Mouse (Mus musculus) midbrain, embryonic 13.5 days (tissue): ENCODE measurements around the gene Tmod2. TPM values are rescaled to one million over a fixed set of nuclear protein-coding genes. Genes with fewer than 3 reads are reported as not detected.
"Not testable (repeated sequence)": the region's sequence is repeated elsewhere in the genome, so short reads cannot be mapped to it uniquely, and the experiment has no call there.

Experiments
- ATAC-seq: fragments of 200-750 bp; cut with Nextera tagmentation; 2 replicates; pipeline ENCODE4 v1.8.0; 2017; ENCODE audit warnings: mild to moderate bottlenecking, moderate TSS enrichment, moderate library complexity
- H3K27ac ChIP-seq: fragments of 300-500 bp; sonication (generic); 2 replicates; pipeline ENCODE4 v1.5.1; 2015; ENCODE audit warnings: inconsistent platforms, mild to moderate bottlenecking, moderate library complexity
- H3K27me3 ChIP-seq: fragments of 300-500 bp; sonication (generic); 2 replicates; pipeline ENCODE4 v1.6.1; 2015; ENCODE audit warnings: mild to moderate bottlenecking, inconsistent platforms
- H3K36me3 ChIP-seq: fragments of 300-500 bp; sonication (generic); 2 replicates; pipeline ENCODE4 v1.6.1; 2015; ENCODE audit warnings: mild to moderate bottlenecking, inconsistent platforms
- H3K4me1 ChIP-seq: fragments of 300-500 bp; sonication (generic); replicated peaks from 2 replicates; pipeline ENCODE4 v1.6.1; 2015; ENCODE audit warnings: inconsistent platforms
- H3K4me2 ChIP-seq: fragments of 300-500 bp; sonication (generic); replicated peaks from 2 replicates; pipeline ENCODE4 v1.6.1; 2015; ENCODE audit warnings: moderate library complexity, mild to moderate bottlenecking, inconsistent platforms
- H3K4me3 ChIP-seq: fragments of 300-500 bp; sonication (generic); replicated peaks from 2 replicates; pipeline ENCODE4 v1.5.1; 2015; ENCODE audit warnings: mild to moderate bottlenecking, inconsistent platforms
- H3K9ac ChIP-seq: fragments of 300-500 bp; sonication (generic); replicated peaks from 2 replicates; pipeline ENCODE4 v1.6.1; 2015; ENCODE audit warnings: mild to moderate bottlenecking, inconsistent platforms
- H3K9me3 ChIP-seq: fragments of 300-500 bp; sonication (generic); 2 replicates; pipeline ENCODE4 v1.6.1; 2016; ENCODE audit warnings: mild to moderate bottlenecking, inconsistent platforms
- WGBS: fragments of 180-500 bp; shearing (Covaris S2); methylation state at CpG from one replicate; pipeline ENCODE4 v1.1.7; 2015; 5-methylcytosine and 5-hydroxymethylcytosine counted together
- polyA plus RNA-seq: library from polyadenylated mRNA; unstranded; fragments of >200 nt; fragmentation: Nextera tagmentation; extraction: Ambion mirVana; gene quantifications from 2 replicates; pipeline ENCODE4 v1.2.1, GENCODE M21; 2015

The Tmod2 gene
- polyA plus RNA-seq, 1 experiment from 2014 or later, result 190 TPM

DNA sequence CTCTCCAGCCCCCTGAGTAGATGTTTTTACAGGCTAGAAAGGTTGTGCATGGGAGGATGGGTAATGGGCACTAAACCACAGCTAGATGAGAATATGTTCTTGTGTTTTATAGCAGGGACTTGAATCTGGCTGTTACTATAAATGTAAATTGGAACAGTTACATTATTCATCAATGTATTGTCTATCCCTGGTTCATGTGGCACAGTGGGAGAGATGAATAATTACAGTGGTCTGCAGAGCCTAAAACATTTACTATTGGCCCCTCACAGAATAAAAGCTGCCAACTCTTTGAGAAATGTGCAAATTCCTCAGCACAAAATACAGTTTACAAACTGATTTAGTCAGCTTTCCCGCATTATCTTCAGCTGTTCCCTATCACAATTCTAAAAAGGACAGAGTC lies 74.7 kb downstream of the Tmod2 start:
- Histone ChIP-seq H3K9me3 (no peaks in the 10 kb centered on the region), H3K27me3 (no peaks in the 10 kb centered on the region), H3K36me3 (peaks cover 2% of the 10 kb centered on the region; the same call in 1 of the 2 replicates), H3K9ac (no peak overlapping the region), H3K4me3 (no peak overlapping the region), H3K4me1 (peaks cover 4% of the 10 kb centered on the region; the same call in 1 of the 2 replicates), H3K4me2 (no peak overlapping the region), H3K27ac (no peak overlapping the region; the same call in 1 of the 2 replicates)
- ATAC-seq, result no peak
- WGBS, result 84% methylated on average over 1 of the region's 1 CpGs

GRCm38 (mm10) chr9:75534431-75534962 lies 76.6 kb downstream of the Tmod2 start:
- Histone ChIP-seq H3K27me3 (no peaks in the 10 kb centered on the region), H3K9me3 (no peaks in the 10 kb centered on the region), H3K4me1 (0 out of 2 replicates have a peak, but pooled peaks cover 3% of the 10 kb centered on the region), H3K27ac (no peak overlapping the region), H3K9ac (no peak overlapping the region), H3K36me3 (peaks cover 6% of the 10 kb centered on the region), H3K4me2 (no peak overlapping the region), H3K4me3 (no peak overlapping the region)
- WGBS, result 93% methylated on average over 8 of the region's 8 CpGs
- no peak for ATAC-seq

- not testable (repeated sequence) for H3K9ac ChIP-seq, H3K9me3 ChIP-seq, ATAC-seq, H3K27me3 ChIP-seq, H3K4me3 ChIP-seq, H3K4me1 ChIP-seq, H3K27ac ChIP-seq, H3K4me2 ChIP-seq
- peaks cover 15% of the 10 kb centered on the region for H3K36me3 ChIP-seq
- WGBS, result 86% methylated on average over 9 of the region's 9 CpGs
Measured at GRCm38 (mm10) chr9:75532989-75533388, 78.1 kb downstream of the Tmod2 start.

- no peak for ATAC-seq
- H3K27ac ChIP-seq, result no peak overlapping the region
- 95% methylated on average over 7 of the region's 7 CpGs for WGBS
Measured at GRCm38 (mm10) chr9:75532461-75532860, 78.7 kb downstream of the Tmod2 start.

DNA sequence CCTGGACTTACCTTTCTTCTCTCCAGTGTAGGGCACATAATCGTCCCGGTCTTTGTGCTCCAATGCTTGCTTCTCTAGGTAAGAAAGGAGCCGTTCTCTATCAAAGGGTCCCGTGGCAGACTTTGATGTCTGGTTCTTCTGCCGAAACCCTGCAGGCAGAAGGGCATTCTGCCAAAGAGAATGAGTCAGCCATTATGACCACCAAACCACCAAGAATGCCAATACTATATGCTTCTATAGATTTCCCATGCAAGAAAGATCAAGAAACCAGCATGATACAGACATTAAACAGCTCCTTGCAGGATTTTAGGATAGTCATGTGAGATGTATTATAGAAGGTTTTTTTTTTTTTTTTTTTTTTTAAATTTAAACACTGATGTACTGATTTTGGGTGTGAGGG lies 81.8 kb downstream of the Tmod2 start:
- WGBS, result 85% methylated on average over 5 of the region's 5 CpGs
- ATAC-seq, result no peak

More at GRCm38 (mm10) chr9:75532461-75532860, 78.7 kb downstream of the Tmod2 start:
- Histone ChIP-seq H3K4me2 (no peak overlapping the region), H3K9me3 (no peaks in the 10 kb centered on the region), H3K4me1 (0 out of 2 replicates have a peak, but pooled peaks cover 3% of the 10 kb centered on the region), H3K27me3 (no peaks in the 10 kb centered on the region), H3K4me3 (no peak overlapping the region), H3K9ac (no peak overlapping the region), H3K36me3 (peaks cover 15% of the 10 kb centered on the region)

GRCm38 (mm10) chr9:75528096-75528495 lies 83.0 kb downstream of the Tmod2 start:
- Histone ChIP-seq H3K27ac (no peak overlapping the region), H3K27me3 (no peaks in the 10 kb centered on the region), H3K36me3 (peaks cover 13% of the 10 kb centered on the region), H3K4me3 (no peak overlapping the region), H3K4me1 (0 out of 2 replicates have a peak, but pooled peaks cover 2% of the 10 kb centered on the region), H3K9ac (no peak overlapping the region), H3K4me2 (no peak overlapping the region), H3K9me3 (no peaks in the 10 kb centered on the region)
- no peak for ATAC-seq
- 97% methylated on average over 9 of the region's 9 CpGs for WGBS

More for the DNA sequence above, 81.8 kb downstream of the Tmod2 start:
- peaks cover 13% of the 10 kb centered on the region for H3K36me3 ChIP-seq
- H3K4me2 ChIP-seq, result no peak overlapping the region
- H3K9ac ChIP-seq, result no peak overlapping the region
- H3K27ac ChIP-seq, result no peak overlapping the region
- no peaks in the 10 kb centered on the region for H3K27me3 ChIP-seq
- no peaks in the 10 kb centered on the region for H3K9me3 ChIP-seq
- no peaks in the 10 kb centered on the region for H3K4me1 ChIP-seq
- no peak overlapping the region for H3K4me3 ChIP-seq

GRCm38 (mm10) chr9:75527368-75528059 lies 83.6 kb downstream of the Tmod2 start:
- Histone ChIP-seq H3K36me3 (peaks cover 13% of the 10 kb centered on the region), H3K27me3 (no peaks in the 10 kb centered on the region), H3K4me3 (no peak overlapping the region), H3K4me2 (no peak overlapping the region), H3K9me3 (no peaks in the 10 kb centered on the region), H3K27ac (no peak overlapping the region), H3K4me1 (0 out of 2 replicates have a peak, but pooled peaks cover 2% of the 10 kb centered on the region), H3K9ac (no peak overlapping the region)
- ATAC-seq, result peak; percentile 30; the same call in 1 of the 2 replicates
- WGBS, result 83% methylated on average over 13 of the region's 13 CpGs

- H3K27ac ChIP-seq, result no peak overlapping the region
- no peaks in the 10 kb centered on the region for H3K9me3 ChIP-seq
- 0 out of 2 replicates have a peak, but pooled peaks cover 2% of the 10 kb centered on the region for H3K4me1 ChIP-seq
- no peaks in the 10 kb centered on the region for H3K27me3 ChIP-seq
- 56% methylated on average over 6 of the region's 6 CpGs for WGBS
- H3K9ac ChIP-seq, result no peak overlapping the region
- no peak overlapping the region for H3K4me3 ChIP-seq
- peaks cover 10% of the 10 kb centered on the region for H3K36me3 ChIP-seq
- no peak overlapping the region for H3K4me2 ChIP-seq
- ATAC-seq, result no peak
Measured at GRCm38 (mm10) chr9:75523646-75524045, 87.5 kb downstream of the Tmod2 start.

GRCm38 (mm10) chr9:75522217-75522616 lies 88.9 kb downstream of the Tmod2 start:
- WGBS, result 82% methylated on average over 2 of the region's 2 CpGs
- peaks cover 4% of the 10 kb centered on the region; the same call in 1 of the 2 replicates for H3K36me3 ChIP-seq
- ATAC-seq, result no peak
- no peak overlapping the region for H3K9ac ChIP-seq
- 0 out of 2 replicates have a peak, but pooled peaks cover 2% of the 10 kb centered on the region for H3K4me1 ChIP-seq
- no peak overlapping the region for H3K4me2 ChIP-seq
- no peak overlapping the region for H3K4me3 ChIP-seq
- no peak overlapping the region for H3K27ac ChIP-seq
- no peaks in the 10 kb centered on the region for H3K9me3 ChIP-seq
- H3K27me3 ChIP-seq, result no peaks in the 10 kb centered on the region

GRCm38 (mm10) chr9:75521788-75522187 lies 89.3 kb downstream of the Tmod2 start:
- Histone ChIP-seq H3K4me3 (no peak overlapping the region), H3K36me3 (peaks cover 4% of the 10 kb centered on the region; the same call in 1 of the 2 replicates), H3K4me2 (no peak overlapping the region), H3K27me3 (no peaks in the 10 kb centered on the region), H3K9me3 (no peaks in the 10 kb centered on the region), H3K9ac (no peak overlapping the region), H3K27ac (no peak overlapping the region), H3K4me1 (0 out of 2 replicates have a peak, but pooled peaks cover 2% of the 10 kb centered on the region)
- WGBS, result 59% methylated on average over 4 of the region's 4 CpGs
- ATAC-seq, result no peak

DNA sequence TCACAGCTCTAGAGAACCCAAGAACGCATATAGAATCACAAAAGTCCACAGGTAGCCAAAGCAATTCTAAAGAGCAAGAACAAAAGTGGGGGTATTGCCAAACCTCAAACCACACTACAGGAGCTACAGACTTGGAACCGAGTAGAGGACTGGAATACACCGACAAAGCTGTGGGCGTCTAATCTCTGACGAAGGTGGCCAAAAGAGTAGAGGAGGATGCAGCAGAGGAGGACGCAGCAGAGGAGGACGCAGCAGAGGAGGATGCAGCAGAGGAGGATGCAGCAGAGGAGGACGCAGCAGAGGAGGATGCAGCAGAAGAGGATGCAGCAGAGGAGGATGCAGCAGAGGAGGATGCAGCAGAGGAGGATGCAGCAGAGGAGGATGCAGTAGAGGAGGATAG lies 90.2 kb downstream of the Tmod2 start:
- Histone ChIP-seq H3K9me3 (no peaks in the 10 kb centered on the region), H3K9ac (no peak overlapping the region), H3K4me1 (0 out of 2 replicates have a peak, but pooled peaks cover 2% of the 10 kb centered on the region), H3K4me2 (no peak overlapping the region), H3K27ac (no peak overlapping the region), H3K27me3 (no peaks in the 10 kb centered on the region), H3K4me3 (no peak overlapping the region), H3K36me3 (peaks cover 4% of the 10 kb centered on the region; the same call in 1 of the 2 replicates)
- WGBS, result 97% methylated on average over 8 of the region's 8 CpGs
- ATAC-seq, result no peak

- no peak overlapping the region for H3K4me3 ChIP-seq
- H3K27me3 ChIP-seq, result no peaks in the 10 kb centered on the region
- no peak overlapping the region for H3K9ac ChIP-seq
- H3K4me1 ChIP-seq, result no peaks in the 10 kb centered on the region
- H3K9me3 ChIP-seq, result no peaks in the 10 kb centered on the region
- H3K36me3 ChIP-seq, result peaks cover 19% of the 10 kb centered on the region
- no peak overlapping the region for H3K4me2 ChIP-seq
- ATAC-seq, result no peak
- H3K27ac ChIP-seq, result no peak overlapping the region
- WGBS, result 76% methylated on average over 3 of the region's 3 CpGs
Measured at GRCm38 (mm10) chr9:75517751-75518150, 93.4 kb downstream of the Tmod2 start.
